Mouse (Mus musculus) heart, embryonic 11.5 days (tissue): ENCODE measurements around the gene Gm1043. TPM values are rescaled to one million over a fixed set of nuclear protein-coding genes. Genes with fewer than 3 reads are reported as not detected.

Experiments used
- ATAC-seq: fragments of 200-750 bp; cut with Nextera tagmentation; replicated peaks from 2 replicates; pipeline ENCODE4 v1.8.0; 2017; ENCODE audit warnings: moderate library complexity; ENCODE audit not compliant: insufficient number of reproducible peaks, low FRiP score, low TSS enrichment
- H3K27ac ChIP-seq: fragments of 300-500 bp; sonication (generic); 2 replicates; pipeline ENCODE4 v1.5.1; 2014; ENCODE audit warnings: mild to moderate bottlenecking, low read depth, low read length
- H3K27me3 ChIP-seq: fragments of 300-500 bp; sonication (generic); 2 replicates; pipeline ENCODE4 v1.6.1; 2014; ENCODE audit warnings: mild to moderate bottlenecking, low read length, mixed read lengths; ENCODE audit not compliant: control insufficient read depth, insufficient read depth
- H3K36me3 ChIP-seq: fragments of 300-500 bp; sonication (generic); 2 replicates; pipeline ENCODE4 v1.6.1; 2014; ENCODE audit warnings: mild to moderate bottlenecking, low read length, moderate library complexity, mixed read lengths; ENCODE audit not compliant: control insufficient read depth, insufficient read depth
- H3K4me1 ChIP-seq: fragments of 300-500 bp; sonication (generic); 2 replicates; pipeline ENCODE4 v1.6.1; 2014; ENCODE audit warnings: low read length; ENCODE audit not compliant: control insufficient read depth, insufficient read depth
- H3K4me2 ChIP-seq: fragments of 300-500 bp; sonication (generic); 2 replicates; pipeline ENCODE4 v1.6.1; 2014; ENCODE audit warnings: mild to moderate bottlenecking, moderate library complexity
- H3K4me3 ChIP-seq: fragments of 300-500 bp; sonication (generic); 2 replicates; pipeline ENCODE4 v1.5.1; 2014; ENCODE audit warnings: low read depth, low read length
- H3K9ac ChIP-seq: fragments of 300-500 bp; sonication (generic); 2 replicates; pipeline ENCODE4 v1.6.1; 2014; ENCODE audit warnings: mild to moderate bottlenecking, low read depth, low read length, moderate library complexity
- H3K9me3 ChIP-seq: fragments of 300-500 bp; sonication (generic); replicated peaks from 2 replicates; pipeline ENCODE4 v1.6.1; 2016; ENCODE audit warnings: low read length; ENCODE audit not compliant: control insufficient read depth
- WGBS: fragments of 180-500 bp; shearing (Covaris S2); extraction: QIAGEN DNeasy Blood & Tissue Kit; methylation state at CpG from one replicate; pipeline ENCODE4 v1.1.7; 2014; ENCODE audit not compliant: insufficient replicate concordance; 5-methylcytosine and 5-hydroxymethylcytosine counted together
- polyA plus RNA-seq: library from polyadenylated mRNA; unstranded; fragments of >200 nt; fragmentation: Nextera tagmentation; extraction: Ambion mirVana; gene quantifications from 2 replicates; pipeline ENCODE4 v1.2.1, GENCODE M21; 2014

Gene Gm1043
- polyA plus RNA-seq, 1 experiment from 2014 or later: not detected

DNA sequence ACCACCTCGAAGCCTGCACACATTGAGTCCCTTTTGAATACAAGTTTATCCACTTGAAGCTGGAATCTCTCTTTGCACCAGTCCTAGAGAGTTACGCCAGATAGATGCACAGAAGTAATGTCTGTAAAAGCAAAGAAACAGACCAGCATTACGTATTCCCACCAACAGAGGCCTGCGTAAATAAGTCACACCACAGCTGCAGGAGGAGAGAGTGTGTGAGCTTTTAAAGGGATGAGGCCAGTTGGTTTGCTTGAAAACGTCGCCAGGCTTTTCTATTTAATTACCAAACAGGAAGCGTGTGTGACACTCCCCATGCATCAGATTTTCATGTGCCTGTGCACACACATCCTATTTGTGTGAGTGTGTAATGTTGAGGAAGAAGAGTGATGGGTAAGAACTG, 99.4 kb downstream of the Gm1043 start:
- H3K4me3 ChIP-seq: no peak overlapping the region
- H3K27me3 ChIP-seq: 0 out of 2 replicates have a peak, but pooled peaks cover 2% of the 10 kb centered on the region
- H3K27ac ChIP-seq: no peak overlapping the region
- H3K9me3 ChIP-seq: no peaks in the 10 kb centered on the region; the same call in 1 of the 2 replicates
- no peak overlapping the region for H3K9ac ChIP-seq
- no peak for ATAC-seq
- WGBS: 58% methylated on average over 7 of the region's 7 CpGs
- no peaks in the 10 kb centered on the region for H3K36me3 ChIP-seq
- H3K4me1 ChIP-seq: no peaks in the 10 kb centered on the region
- H3K4me2 ChIP-seq: no peak overlapping the region

DNA sequence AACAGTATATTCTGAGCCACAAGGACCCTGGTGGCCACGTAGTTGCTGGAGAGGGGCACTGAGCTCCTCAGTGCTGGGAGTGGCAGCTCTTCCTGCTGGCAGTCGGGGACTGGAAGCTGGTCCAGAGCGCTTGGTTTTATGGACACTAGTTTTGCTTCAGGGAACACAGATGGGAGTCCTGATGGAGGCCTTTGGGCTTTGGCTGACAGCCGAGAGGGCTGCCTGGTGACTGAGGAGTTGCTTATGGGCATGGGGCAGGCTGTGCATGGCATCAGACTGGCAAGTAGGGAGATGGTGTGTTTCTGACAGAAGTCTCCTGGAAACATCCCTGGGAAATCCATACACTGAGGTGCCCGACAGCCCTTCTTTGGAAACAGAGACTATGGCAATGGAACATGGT, 105.2 kb downstream of the Gm1043 start:
- H3K27me3 ChIP-seq: peaks cover 18% of the 10 kb centered on the region
- no peaks in the 10 kb centered on the region for H3K4me1 ChIP-seq
- H3K4me3 ChIP-seq: no peak overlapping the region
- no peak overlapping the region for H3K4me2 ChIP-seq
- H3K27ac ChIP-seq: no peak overlapping the region
- H3K36me3 ChIP-seq: no peaks in the 10 kb centered on the region
- no peak overlapping the region for H3K9ac ChIP-seq
- H3K9me3 ChIP-seq: no peaks in the 10 kb centered on the region
- 80% methylated on average over 5 of the region's 5 CpGs for WGBS
- ATAC-seq: no peak

DNA sequence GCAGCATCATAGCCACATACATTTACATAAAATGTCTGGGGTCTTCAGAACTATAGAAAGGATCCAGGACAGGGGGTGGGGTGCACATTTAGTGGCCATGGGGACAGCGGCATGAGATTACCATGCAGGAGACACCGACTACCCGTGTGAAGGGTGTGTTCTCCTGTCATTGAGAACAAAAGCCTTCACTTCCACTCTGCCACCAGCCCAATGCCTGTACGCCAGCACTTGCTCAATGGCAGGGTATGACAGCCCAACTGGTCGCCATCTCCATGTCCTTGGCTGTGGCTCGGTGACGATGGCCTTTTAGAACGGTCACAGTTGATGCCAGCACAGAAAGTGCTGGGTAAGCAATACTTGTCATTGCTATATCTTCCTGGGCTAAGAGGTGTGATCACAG, 111.0 kb downstream of the Gm1043 start:
- WGBS: 78% methylated on average over 8 of the region's 8 CpGs
- peaks cover 14% of the 10 kb centered on the region for H3K4me1 ChIP-seq
- peaks cover 22% of the 10 kb centered on the region for H3K27me3 ChIP-seq
- no peak overlapping the region for H3K4me3 ChIP-seq
- no peaks in the 10 kb centered on the region for H3K9me3 ChIP-seq
- no peak overlapping the region for H3K4me2 ChIP-seq
- ATAC-seq: no peak
- no peaks in the 10 kb centered on the region for H3K36me3 ChIP-seq
- no peak overlapping the region for H3K9ac ChIP-seq
- H3K27ac ChIP-seq: no peak overlapping the region

DNA sequence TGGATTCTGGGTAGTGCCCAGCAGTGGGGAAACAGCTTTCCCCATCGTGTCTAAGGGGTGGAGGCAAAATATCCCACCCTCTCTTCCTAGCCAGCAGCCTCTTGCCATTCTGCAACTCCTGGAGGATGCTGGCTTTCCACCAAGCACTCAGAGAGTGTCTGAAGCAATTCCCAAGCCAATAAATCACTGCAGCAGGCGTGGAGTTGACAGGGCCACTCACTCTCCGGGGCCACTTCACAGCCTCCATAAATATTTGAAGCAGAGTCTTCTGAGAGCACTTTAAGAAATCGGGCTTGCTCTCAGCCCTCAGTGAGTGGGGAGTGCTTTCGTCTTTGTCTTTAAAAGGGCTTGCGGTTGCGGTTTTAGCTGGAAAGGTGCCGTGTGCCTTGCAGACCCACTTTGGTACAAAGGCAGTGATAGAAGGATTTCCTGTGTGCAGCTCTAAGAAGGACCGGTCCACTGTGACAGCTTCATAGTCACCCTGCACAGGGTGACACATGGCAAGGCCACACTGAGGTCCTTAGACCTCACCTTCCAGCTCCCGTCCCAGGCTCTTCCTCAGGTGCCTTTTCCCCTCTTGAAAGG, 111.6 kb downstream of the Gm1043 start:
- Histone ChIP-seq H3K27ac (no peak overlapping the region), H3K9ac (no peak overlapping the region), H3K4me1 (peaks cover 14% of the 10 kb centered on the region), H3K9me3 (no peaks in the 10 kb centered on the region), H3K36me3 (no peaks in the 10 kb centered on the region), H3K4me2 (no peak overlapping the region), H3K27me3 (peaks cover 22% of the 10 kb centered on the region), H3K4me3 (no peak overlapping the region)
- 60% methylated on average over 10 of the region's 10 CpGs for WGBS
- ATAC-seq: no peak

DNA sequence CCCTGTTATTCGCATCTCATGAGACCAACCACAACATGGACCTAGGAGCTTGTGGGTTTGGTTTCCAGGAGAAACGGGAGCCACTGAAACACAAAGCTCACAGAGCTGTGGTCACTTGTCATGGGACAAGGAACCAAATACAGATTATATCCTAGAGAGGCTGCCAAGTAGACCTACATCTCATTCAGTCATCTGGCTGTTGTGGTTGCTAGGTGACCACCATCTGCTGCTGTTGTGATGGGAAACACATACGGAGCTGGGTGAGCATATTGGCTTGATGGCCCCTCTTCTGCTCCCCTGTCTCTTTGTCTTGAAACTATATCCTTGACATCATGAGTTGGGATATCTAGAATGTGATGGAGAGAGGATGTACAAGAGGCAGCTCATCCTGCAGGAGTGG, 112.3 kb downstream of the Gm1043 start:
- Histone ChIP-seq H3K9ac (no peak overlapping the region), H3K4me2 (no peak overlapping the region), H3K9me3 (no peaks in the 10 kb centered on the region), H3K27ac (no peak overlapping the region), H3K27me3 (peaks cover 21% of the 10 kb centered on the region), H3K4me1 (peaks cover 14% of the 10 kb centered on the region), H3K4me3 (no peak overlapping the region), H3K36me3 (no peaks in the 10 kb centered on the region)
- no peak for ATAC-seq
- 77% methylated on average over 3 of the region's 3 CpGs for WGBS

DNA sequence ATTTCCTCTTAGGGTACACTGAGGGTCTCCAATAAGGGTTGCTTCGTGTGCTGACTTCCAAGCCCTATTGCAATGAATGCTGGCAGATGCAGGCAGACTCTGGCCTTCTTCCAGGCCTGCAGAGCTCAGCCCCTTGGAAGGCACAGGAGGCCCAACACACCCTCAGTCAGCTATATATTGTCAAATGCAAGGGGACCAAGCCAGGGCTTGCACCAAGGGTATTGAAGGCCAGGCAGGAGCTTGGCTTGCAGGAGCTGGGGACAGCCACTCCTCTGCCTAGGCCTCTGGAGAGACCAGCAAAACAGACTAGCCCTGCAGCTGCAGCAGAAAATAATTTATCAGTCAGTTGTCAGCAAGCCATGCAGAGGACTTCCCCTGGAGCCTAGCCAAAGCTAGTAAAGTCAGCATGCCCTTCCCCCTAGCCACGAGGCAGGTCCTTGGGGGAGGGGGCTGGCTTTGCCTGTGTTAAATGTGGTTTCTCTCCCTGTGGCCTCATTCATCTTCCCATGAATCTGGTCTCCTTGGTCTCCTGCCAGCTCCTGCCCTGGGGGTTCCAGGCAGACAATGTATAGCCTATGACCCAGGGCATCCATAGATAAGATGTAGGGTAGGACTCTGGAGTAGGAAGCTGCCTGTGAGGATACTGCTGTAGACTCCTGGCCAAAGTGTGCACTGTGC, 113.0 kb downstream of the Gm1043 start:
- ATAC-seq: peak; percentile 66
- Histone ChIP-seq H3K4me1 (peaks cover 14% of the 10 kb centered on the region), H3K27ac (no peak overlapping the region), H3K36me3 (no peaks in the 10 kb centered on the region), H3K4me2 (no peak overlapping the region), H3K9me3 (no peaks in the 10 kb centered on the region), H3K27me3 (peaks cover 22% of the 10 kb centered on the region), H3K9ac (no peak overlapping the region), H3K4me3 (no peak overlapping the region)
- WGBS: 32% methylated on average over 2 of the region's 2 CpGs

DNA sequence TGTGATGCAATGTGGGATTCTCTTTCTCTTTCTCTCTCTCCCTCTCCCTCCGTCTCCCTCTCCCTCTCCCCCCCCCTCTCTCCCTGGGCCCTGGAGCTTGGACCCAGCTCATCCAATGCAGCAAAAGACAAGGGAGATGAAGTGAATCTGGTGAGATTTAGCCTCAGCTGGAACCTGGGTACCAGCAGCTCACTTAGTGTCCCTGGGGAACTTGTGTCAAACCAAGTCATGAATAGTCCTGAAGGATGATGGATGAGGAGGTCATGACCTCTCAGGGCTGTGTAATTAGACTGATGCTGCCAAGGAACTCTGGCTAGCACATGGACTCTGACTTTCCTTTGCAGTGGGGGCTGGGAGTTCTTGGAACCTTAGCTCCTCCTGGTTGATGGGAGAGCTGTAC, 117.1 kb downstream of the Gm1043 start:
- no peak overlapping the region for H3K4me3 ChIP-seq
- 33% methylated on average over 1 of the region's 1 CpGs for WGBS
- ATAC-seq: no peak
- no peak overlapping the region for H3K27ac ChIP-seq
- peaks cover 4% of the 10 kb centered on the region; the same call in 1 of the 2 replicates for H3K27me3 ChIP-seq
- H3K36me3 ChIP-seq: no peaks in the 10 kb centered on the region
- no peaks in the 10 kb centered on the region for H3K9me3 ChIP-seq
- H3K4me1 ChIP-seq: peaks cover 14% of the 10 kb centered on the region
- no peak overlapping the region for H3K4me2 ChIP-seq
- no peak overlapping the region for H3K9ac ChIP-seq

DNA sequence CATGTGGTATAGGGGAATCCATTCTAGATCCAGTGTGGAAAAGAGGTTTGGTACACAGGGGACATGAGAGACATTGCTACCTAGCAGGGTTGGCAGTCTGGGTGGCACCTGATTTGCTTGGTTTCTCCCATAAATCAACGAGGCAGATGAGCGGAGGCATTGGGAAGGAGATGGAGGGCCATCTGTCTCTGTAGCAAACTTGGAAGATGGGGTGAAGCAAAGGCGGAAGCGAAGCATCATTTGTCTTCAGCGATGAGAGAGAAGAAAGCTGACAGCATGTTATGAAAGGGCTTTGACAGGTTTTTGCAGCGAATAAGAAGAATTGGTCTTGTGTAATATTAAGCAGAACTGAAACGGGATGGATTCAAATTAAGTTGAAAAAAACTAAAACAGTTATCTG, 119.7 kb downstream of the Gm1043 start:
- no peak overlapping the region for H3K4me3 ChIP-seq
- H3K4me1 ChIP-seq: no peaks in the 10 kb centered on the region
- WGBS: 77% methylated on average over 7 of the region's 7 CpGs
- ATAC-seq: no peak
- no peaks in the 10 kb centered on the region for H3K9me3 ChIP-seq
- no peak overlapping the region for H3K27ac ChIP-seq
- H3K36me3 ChIP-seq: no peaks in the 10 kb centered on the region
- peaks cover 4% of the 10 kb centered on the region; the same call in 1 of the 2 replicates for H3K27me3 ChIP-seq
- no peak overlapping the region for H3K4me2 ChIP-seq
- H3K9ac ChIP-seq: no peak overlapping the region

DNA sequence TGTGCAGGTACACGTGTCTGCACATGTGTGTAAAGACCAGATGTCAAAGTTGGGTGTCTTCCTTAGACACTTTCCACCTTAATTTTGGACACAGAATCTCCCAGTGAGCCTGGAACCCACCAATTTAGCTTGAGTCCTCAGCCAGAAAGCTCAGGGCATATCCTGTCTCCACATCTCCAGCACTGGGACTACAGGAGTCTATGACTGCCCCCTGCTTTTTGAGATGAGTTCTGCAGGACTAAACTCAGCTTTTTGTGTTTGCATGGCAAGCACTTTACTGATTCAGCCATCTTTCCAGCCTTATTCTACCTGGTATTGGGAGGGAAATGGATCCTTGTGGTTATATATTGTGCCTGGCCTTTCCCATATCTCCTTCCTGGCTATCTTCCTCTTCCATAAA, 120.2 kb downstream of the Gm1043 start:
- no peak overlapping the region for H3K9ac ChIP-seq
- no peaks in the 10 kb centered on the region for H3K36me3 ChIP-seq
- no peak for ATAC-seq
- peaks cover 4% of the 10 kb centered on the region; the same call in 1 of the 2 replicates for H3K27me3 ChIP-seq
- H3K4me1 ChIP-seq: no peaks in the 10 kb centered on the region
- no peak overlapping the region for H3K4me2 ChIP-seq
- no peaks in the 10 kb centered on the region for H3K9me3 ChIP-seq
- no peak overlapping the region for H3K27ac ChIP-seq
- no peak overlapping the region for H3K4me3 ChIP-seq
- WGBS: 74% methylated on average over 1 of the region's 1 CpGs
